Mouse (Mus musculus) small intestine, adult 2 months (tissue): ENCODE measurements around the gene Cmah.

Source experiments
- CTCF ChIP-seq: fragments of 200-500 bp; IDR thresholded peaks from 2 replicates; pipeline ENCODE4 v1.5.1; 2012; ENCODE audit warnings: low read depth, mild to moderate bottlenecking, control low read depth, inconsistent platforms, low read length, moderate library complexity, mixed read lengths; ENCODE audit not compliant: insufficient replicate concordance, insufficient read length; ENCODE audit errors: extremely low read depth
- POLR2A ChIP-seq: fragments of 200-500 bp; IDR thresholded peaks from 2 replicates; pipeline ENCODE4 v1.6.1; 2012; ENCODE audit warnings: low read depth, mild to moderate bottlenecking, control low read depth, inconsistent platforms, low read length, moderate library complexity

- TF ChIP-seq CTCF (no peak), POLR2A (no peak)
These were observed 48.4 kb downstream of the Cmah start for GRCm38 (mm10) chr13:24375320-24376203.
